Mouse (Mus musculus): ENCODE data around the gene Olfr1279.
"Not testable (repeated sequence)": the region's sequence is repeated elsewhere in the genome, so short reads cannot be mapped to it uniquely, and the experiment has no call there.

Gene Olfr1279

DNA sequence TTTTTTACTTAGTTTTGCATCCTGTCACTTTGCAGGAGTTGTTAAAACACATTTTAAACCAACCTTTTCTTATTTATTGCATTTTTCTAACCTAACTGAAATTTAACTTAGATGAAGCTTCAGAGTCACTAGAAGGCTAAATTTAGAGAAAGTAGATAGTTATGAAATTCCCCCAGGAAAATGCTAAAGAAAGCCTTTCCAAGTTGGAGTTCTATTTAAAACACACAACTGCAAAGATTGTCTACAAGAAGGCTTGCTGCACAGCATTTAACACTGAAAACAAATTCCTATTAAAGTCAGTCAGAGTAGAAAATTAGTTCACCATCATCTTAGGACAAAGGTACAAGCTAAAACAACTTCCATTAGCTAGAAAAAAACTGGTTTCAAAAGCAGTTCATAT lies at the start of gene Olfr1279:
Olfr1279 (plus strand) TSS at position 262 of the 400 bp plus-strand sequence.
- no peak for DNase-seq (ENCODE audit: low spot score)

DNA sequence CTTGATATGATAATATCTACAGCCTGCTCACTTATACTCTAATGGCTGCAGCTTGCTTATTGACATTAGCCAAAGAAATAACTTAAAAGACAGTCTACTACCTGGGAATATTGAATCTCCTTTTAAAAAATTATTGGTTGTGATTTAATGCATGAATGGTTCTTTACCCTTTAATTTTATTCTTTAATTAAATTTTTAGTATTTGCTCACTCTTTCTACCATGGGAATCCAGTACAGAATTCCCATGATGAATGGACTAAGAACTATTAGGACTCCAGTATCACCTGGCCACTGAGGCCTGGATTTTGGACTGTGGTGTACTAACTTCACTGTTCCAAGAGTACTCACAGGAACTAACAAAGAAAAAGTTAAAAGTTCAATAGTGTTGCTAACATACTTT lies 46.2 kb upstream of the Olfr1279 start, which contains the start of gene Olfr1276:
Olfr1276 (plus strand) TSS at position 301 of the 400 bp plus-strand sequence.
- no peak for DNase-seq (ENCODE audit: low spot score)

DNA sequence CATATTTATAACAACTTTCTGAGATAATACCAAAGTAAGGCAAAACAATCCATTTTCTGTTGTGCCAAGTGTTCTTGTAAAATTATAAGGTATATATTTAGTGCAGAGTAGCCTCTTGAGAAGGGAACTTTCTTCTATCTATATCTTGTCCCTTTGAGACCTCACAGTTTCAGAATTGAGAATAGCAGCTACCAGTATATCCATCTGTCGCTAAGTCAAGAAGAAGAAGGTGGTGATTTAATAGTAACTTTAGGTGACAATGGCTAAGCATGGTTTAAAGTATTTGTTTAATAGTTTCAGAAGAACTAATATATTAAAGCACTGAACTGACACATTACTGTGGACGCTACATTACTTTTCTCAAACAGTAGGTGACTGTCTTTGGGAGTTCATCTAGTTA lies 26.4 kb upstream of the Olfr1279 start, which contains the start of gene Olfr1277:
Olfr1277 (minus strand) TSS at position 101 of the 400 bp plus-strand sequence.
- no peak for DNase-seq (ENCODE audit: low spot score)

DNA sequence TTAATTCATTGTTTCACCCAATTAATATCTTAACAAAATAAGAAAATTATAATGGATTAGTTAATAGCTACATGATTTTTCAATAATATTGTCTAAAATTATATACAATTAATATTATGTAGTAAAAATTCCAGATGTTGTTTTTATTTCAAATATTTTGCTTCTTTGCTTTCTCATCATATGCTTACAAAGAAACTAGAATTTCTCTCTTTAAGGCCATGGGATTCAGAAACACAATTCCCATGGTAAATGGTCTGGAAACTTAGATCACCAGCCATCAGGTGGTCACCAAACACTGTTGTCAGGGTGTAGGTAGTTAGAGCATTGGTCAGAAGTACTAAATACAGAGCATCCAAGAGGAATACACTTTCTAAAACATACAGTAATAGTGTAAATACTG lies 10.6 kb upstream of the Olfr1279 start, which contains the start of gene Olfr1278:
Olfr1278 (plus strand) TSS at position 301 of the 400 bp plus-strand sequence.
- no peak for DNase-seq (ENCODE audit: low spot score)

DNA sequence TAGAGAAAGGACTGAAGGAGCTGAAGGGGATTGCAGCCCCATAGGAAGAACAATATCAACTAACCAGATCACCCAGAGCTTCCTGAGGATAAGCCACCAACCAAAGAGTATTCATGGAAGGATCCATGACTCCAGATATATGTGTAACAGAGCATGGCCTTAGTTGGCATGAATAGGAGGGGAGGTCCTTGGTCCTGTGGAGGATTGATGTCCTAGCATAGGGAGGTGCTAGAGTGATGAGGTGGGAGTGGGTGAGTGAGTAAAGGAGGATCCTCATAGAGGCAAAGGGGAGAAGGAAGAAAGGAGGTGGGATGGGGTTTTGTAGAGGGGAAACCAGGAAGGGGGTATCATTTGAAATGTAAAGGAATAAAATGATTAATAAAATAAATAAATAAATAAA lies 1.9 kb upstream of the Olfr1279 start:
- DNase-seq (ENCODE audit: low spot score): no peak

DNA sequence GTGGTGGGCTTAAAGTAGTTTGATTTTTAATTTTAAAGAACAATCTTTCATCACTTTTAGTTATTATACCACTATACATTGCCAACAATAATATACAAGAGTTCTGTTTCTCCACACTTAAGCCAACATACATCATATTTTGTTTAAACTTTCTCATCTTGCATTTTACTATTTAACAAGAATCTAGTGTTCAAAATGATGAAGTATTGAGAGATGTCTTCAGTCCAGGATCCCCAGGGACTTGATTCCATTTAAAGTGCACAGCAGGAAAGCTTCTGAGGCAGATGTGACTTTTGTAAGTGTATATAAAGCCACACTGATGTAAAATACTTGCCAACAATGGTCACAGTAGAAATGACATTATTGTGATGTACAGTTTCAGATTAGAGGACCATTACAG lies 13.3 kb downstream of the Olfr1279 start, which contains the start of gene Olfr1280:
Olfr1280 (plus strand) TSS at position 301 of the 400 bp plus-strand sequence.
- no peak for DNase-seq (ENCODE audit: low spot score)

DNA sequence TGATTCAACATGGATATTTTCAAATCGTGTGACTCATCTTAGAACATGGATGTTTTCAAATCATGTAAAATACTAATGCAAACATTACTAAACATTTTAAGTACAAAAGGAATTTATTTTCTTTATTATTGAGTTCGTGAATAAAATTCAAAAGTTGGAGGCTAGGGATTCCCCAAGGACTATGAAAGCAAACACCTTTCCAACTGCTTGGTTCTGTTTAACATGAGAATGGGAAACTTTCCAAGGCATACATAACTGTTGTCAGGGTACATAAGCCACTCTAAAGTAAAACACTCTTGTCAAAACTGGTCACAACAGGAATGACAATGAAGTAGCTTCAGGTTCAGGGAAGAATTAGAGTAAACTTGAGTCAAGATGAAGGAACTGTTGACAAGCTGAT lies 25.8 kb downstream of the Olfr1279 start, which contains the start of gene Olfr1281:
Olfr1281 (plus strand) TSS at position 301 of the 400 bp plus-strand sequence.
- DNase-seq (ENCODE audit: low spot score): no peak

DNA sequence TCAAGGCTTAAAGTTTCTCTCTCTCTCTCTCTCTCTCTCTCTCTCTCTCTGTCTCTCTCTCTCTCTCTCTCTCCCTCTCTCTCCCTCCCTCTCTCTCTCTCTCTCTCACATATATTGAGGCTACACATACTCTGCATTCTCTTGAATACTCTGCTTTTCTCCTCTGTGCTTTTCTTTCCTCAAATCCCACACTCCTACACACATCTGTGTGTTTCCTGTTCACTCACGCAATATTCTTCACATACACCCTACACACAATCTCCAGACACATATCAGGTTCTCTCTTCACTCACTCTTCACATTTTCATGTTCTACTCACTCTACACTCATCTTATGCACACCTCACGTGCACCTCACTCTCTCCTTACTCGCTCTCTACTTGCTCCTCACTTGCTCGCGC lies 33.3 kb downstream of the Olfr1279 start:
- not testable (repeated sequence) for DNase-seq (ENCODE audit: low spot score)

DNA sequence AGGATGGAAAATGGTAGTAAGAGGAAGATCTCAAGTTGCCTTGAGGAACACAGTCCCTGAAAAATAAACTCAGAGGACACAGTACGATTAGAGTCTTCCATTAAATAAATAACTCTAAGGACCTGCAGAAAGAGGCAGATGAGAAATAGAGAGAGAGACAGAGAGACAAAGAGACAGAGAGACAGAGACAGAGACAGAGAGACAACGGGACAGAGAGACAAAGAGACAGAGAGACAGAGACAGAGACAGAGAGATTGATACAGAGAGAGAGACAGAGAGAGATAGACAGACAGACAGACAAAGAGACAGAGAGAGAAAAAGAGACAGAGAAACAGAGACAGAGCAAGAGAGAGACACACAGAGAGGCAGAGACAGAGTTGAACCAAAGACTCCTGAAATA lies 35.5 kb downstream of the Olfr1279 start, which contains the start of gene Olfr1282:
Olfr1282 (minus strand) TSS at position 101 of the 400 bp plus-strand sequence.
- no peak for DNase-seq (ENCODE audit: low spot score)
